In genomic region chr7:59228866-59229182, GRCm38 (mm10) we compare ENCODE assay signal across 8 mouse cellular contexts. TPM values are rescaled to one million over a fixed set of nuclear protein-coding genes. Genes with fewer than 3 reads are reported as not detected.
DNase-seq lines count a peak whose midpoint lies in the region; ATAC-seq and TF ChIP-seq lines count a peak whose summit lies in the region.

No protein-coding gene starts in this region.

- peak overlapping the region; percentile 98 for H3K4me3 ChIP-seq in lung, embryonic 15.5 days
- peak overlapping the region; percentile 94 for H3K4me3 ChIP-seq in embryonic facial prominence, embryonic 15.5 days (replicated peaks)
- H3K4me3 ChIP-seq in limb, embryonic 11.5 days (ENCODE audit: low read depth, low read length), result peak overlapping the region; percentile 95
- H3K4me3 ChIP-seq in olfactory bulb, adult 2 months (ENCODE audit: insufficient read depth, low read depth, low read length), result peak overlapping the region; percentile 98

- WGBS in lung, embryonic 15.5 days, result under 1% methylated on average over 33 of the region's 39 CpGs
- WGBS in embryonic facial prominence, embryonic 15.5 days, result under 1% methylated on average over 39 of the region's 39 CpGs
- 0% methylated on average over 39 of the region's 39 CpGs for WGBS in limb, embryonic 11.5 days
- WGBS in olfactory bulb, adult 2 months, result under 1% methylated on average over 39 of the region's 39 CpGs

- no peaks in the 10 kb centered on the region for H3K9me3 ChIP-seq in lung, embryonic 15.5 days
- no peaks in the 10 kb centered on the region for H3K9me3 ChIP-seq in embryonic facial prominence, embryonic 15.5 days (replicated peaks)
- H3K9me3 ChIP-seq in limb, embryonic 11.5 days (ENCODE audit: control insufficient read depth, low read length), result no peaks in the 10 kb centered on the region

- H3K27ac ChIP-seq in lung, embryonic 15.5 days, result peak overlapping the region; percentile 97
- H3K27ac ChIP-seq in embryonic facial prominence, embryonic 15.5 days (replicated peaks), result peak overlapping the region; percentile 99
- peak overlapping the region; percentile 91 for H3K27ac ChIP-seq in limb, embryonic 11.5 days (replicated peaks; ENCODE audit: low read depth, low read length)
- peak overlapping the region; percentile 95 for H3K27ac ChIP-seq in olfactory bulb, adult 2 months (ENCODE audit: insufficient read depth, low read depth, low read length)

- no peak; the same call in none of the 2 replicates for TF ChIP-seq POLR2A in olfactory bulb, adult 2 months (IDR thresholded peaks at IDR 0.05; ENCODE audit: insufficient read depth, low read depth, low read length)

- H3K36me3 ChIP-seq in lung, embryonic 15.5 days, result no peaks in the 10 kb centered on the region
- no peaks in the 10 kb centered on the region for H3K36me3 ChIP-seq in embryonic facial prominence, embryonic 15.5 days
- no peaks in the 10 kb centered on the region for H3K36me3 ChIP-seq in limb, embryonic 11.5 days (ENCODE audit: control insufficient read depth, insufficient read depth, low read length)

- peak; percentile 54 for TF ChIP-seq CTCF in olfactory bulb, adult 2 months (IDR thresholded peaks at IDR 0.05; ENCODE audit: insufficient read depth, low read depth, low read length)

- peak overlapping the region; percentile 57 for H3K4me2 ChIP-seq in lung, embryonic 15.5 days
- peak overlapping the region; percentile 56 for H3K4me2 ChIP-seq in embryonic facial prominence, embryonic 15.5 days (replicated peaks)
- peak overlapping the region; percentile 47; the same call in 1 of the 2 replicates for H3K4me2 ChIP-seq in limb, embryonic 11.5 days (ENCODE audit: low read depth, severe bottlenecking)

- peak; percentile 76 for ATAC-seq in lung, embryonic 15.5 days (ENCODE audit: borderline replicate concordance, extremely low read depth, low FRiP score, low TSS enrichment)
- peak; percentile 76 for ATAC-seq in embryonic facial prominence, embryonic 15.5 days (ENCODE audit: insufficient number of reproducible peaks, low FRiP score, low TSS enrichment, low read depth)
- ATAC-seq in limb, embryonic 11.5 days (ENCODE audit: insufficient number of reproducible peaks, low FRiP score, low TSS enrichment, low read depth), result peak; percentile 76
- no peak for ATAC-seq in monocyte, adult 5-6 weeks (replicated peaks; ENCODE audit: insufficient number of reproducible peaks, low FRiP score, low TSS enrichment, poor library complexity, severe bottlenecking)

- no peaks in the 10 kb centered on the region for H3K4me1 ChIP-seq in lung, embryonic 15.5 days
- H3K4me1 ChIP-seq in embryonic facial prominence, embryonic 15.5 days, result 0 out of 2 replicates have a peak, but pooled peaks cover 3% of the 10 kb centered on the region
- no peaks in the 10 kb centered on the region for H3K4me1 ChIP-seq in limb, embryonic 11.5 days (ENCODE audit: control insufficient read depth, insufficient read depth, low read length)
- no peaks in the 10 kb centered on the region for H3K4me1 ChIP-seq in olfactory bulb, adult 2 months (ENCODE audit: control insufficient read depth, insufficient read depth, low read length)

- no peaks in the 10 kb centered on the region for H3K27me3 ChIP-seq in lung, embryonic 15.5 days
- H3K27me3 ChIP-seq in embryonic facial prominence, embryonic 15.5 days, result no peaks in the 10 kb centered on the region
- H3K27me3 ChIP-seq in limb, embryonic 11.5 days (ENCODE audit: control insufficient read depth, insufficient read depth, low read length), result no peaks in the 10 kb centered on the region

- DNase-seq in lung, adult 18-20 months, result no peak
- no peak for DNase-seq in limb, embryonic 11.5 days (ENCODE audit: low spot score)
- DNase-seq in spleen, postnatal 14 days (ENCODE audit: low spot score in 2 of 2), result no peak
- DNase-seq in gastrocnemius, postnatal 10 days, result no peak

- H3K9ac ChIP-seq in lung, embryonic 15.5 days, result peak overlapping the region; percentile 99
- peak overlapping the region; percentile 98 for H3K9ac ChIP-seq in embryonic facial prominence, embryonic 15.5 days
- peak overlapping the region; percentile 87 for H3K9ac ChIP-seq in limb, embryonic 11.5 days (ENCODE audit: low read length)

RNA-seq across cellular contexts. Expression of gene Ube3a, which starts 0.3 kb away (rescaled TPM):
- polyA plus RNA-seq in lung, embryonic 15.5 days (2015; fragmentation: Nextera tagmentation; extraction: Ambion mirVana), result 116 and 125 TPM in 2 replicates
- 135 and 148 TPM in 2 replicates for polyA plus RNA-seq in embryonic facial prominence, embryonic 15.5 days (2015; fragmentation: Nextera tagmentation; extraction: Ambion mirVana)
- polyA plus RNA-seq in limb, embryonic 11.5 days (2014; fragmentation: Nextera tagmentation; extraction: Ambion mirVana), result 126 and 131 TPM in 2 replicates
- polyA plus RNA-seq in olfactory bulb, adult 2 months (2012; ENCODE audit: insufficient read depth, insufficient read length, low replicate concordance, missing spikeins), result 186 and 399 TPM in 2 replicates
- total RNA-seq in monocyte, adult 5-6 weeks (2017), result 79.6 to 124 TPM (median 86.1 TPM) in 3 replicates
- 100 to 1,000 TPM in 1 of 2 experiments, 10 to 100 TPM in 1; 97.0 to 106 TPM for total RNA-seq in gastrocnemius, postnatal 10 days (2021)
